Mouse (Mus musculus) neutrophil, adult 65 days (primary cell): ENCODE data around the gene Krtcap3. TPM values are rescaled to one million over a fixed set of nuclear protein-coding genes. Genes with fewer than 3 reads are reported as not detected.

Experiments used
- total RNA-seq: library from RNA; stranded (reverse); gene quantifications from 2 replicates; pipeline ENCODE4 v1.2.4, GENCODE M21; 2023

The Krtcap3 gene
- total RNA-seq = 7.4 and 9.2 TPM in 2 replicates

GRCm38 (mm10) chr5:31251541-31252101, at the start of gene Krtcap3:
TSS of gene Krtcap3 (plus strand) at chr5:31251691.

GRCm38 (mm10) chr5:31201742-31202590, 49.5 kb upstream of the Krtcap3 start, which contains the start of gene Zfp513:
TSS of gene Zfp513 (minus strand) at chr5:31202303.

GRCm38 (mm10) chr5:31220448-31221303, 30.8 kb upstream of the Krtcap3 start, which contains the start of gene Ppm1g:
TSS of gene Ppm1g (minus strand) at chr5:31220687.

GRCm38 (mm10) chr5:31240637-31241521, 10.6 kb upstream of the Krtcap3 start, which contains the start of the genes Nrbp1 and Gm9970:
TSS of gene Nrbp1 (plus strand) at chr5:31240864.
TSS of gene Gm9970 (minus strand) at chr5:31241232.

GRCm38 (mm10) chr5:31290521-31291360, 39.2 kb downstream of the Krtcap3 start, which contains the start of gene Ift172:
TSS of gene Ift172 (minus strand) at chr5:31291116.

GRCm38 (mm10) chr5:31295606-31296141, 44.2 kb downstream of the Krtcap3 start, which contains the start of gene Fndc4:
TSS of gene Fndc4 (minus strand) at chr5:31296080.

GRCm38 (mm10) chr5:31297047-31297757, 45.7 kb downstream of the Krtcap3 start, which contains the start of gene Gckr:
TSS of gene Gckr (plus strand) at chr5:31297443.

Other genes with a start within 250 kb of the Krtcap3 start
- 11.6 and 17.1 TPM in 2 replicates for gene Atraid, start 203.4 kb upstream of the Krtcap3 start, total RNA-seq
- 2.4 and 3.3 TPM in 2 replicates for gene Slc5a6, start 202.8 kb upstream of the Krtcap3 start, total RNA-seq
- gene Cad, start 196.9 kb upstream of the Krtcap3 start, total RNA-seq = 8.2 and 20.3 TPM in 2 replicates
- not detected in 2 replicates for gene Dnajc5g, start 145.4 kb upstream of the Krtcap3 start, total RNA-seq
- gene Slc30a3, start 143.5 kb upstream of the Krtcap3 start, total RNA-seq = not detected in 2 replicates
- gene Trim54, start 135.0 kb upstream of the Krtcap3 start, total RNA-seq = not detected in 2 replicates
- gene Ucn, start 112.9 kb upstream of the Krtcap3 start, total RNA-seq = not detected in 2 replicates
- 7.0 and 7.6 TPM in 2 replicates for gene Mpv17, start 97.4 kb upstream of the Krtcap3 start, total RNA-seq
- gene Gm29609, start 71.8 kb upstream of the Krtcap3 start, total RNA-seq = 0.93 and 2.1 TPM in 2 replicates
- gene Gtf3c2, start 71.5 kb upstream of the Krtcap3 start, total RNA-seq = 88.6 and 97.9 TPM in 2 replicates
- 52.6 and 61.7 TPM in 2 replicates for gene Snx17, start 58.5 kb upstream of the Krtcap3 start, total RNA-seq
- gene Eif2b4, start 58.3 kb upstream of the Krtcap3 start, total RNA-seq = 16.3 and 17.5 TPM in 2 replicates
- gene Zfp513, start 49.4 kb upstream of the Krtcap3 start, total RNA-seq = 29.5 and 34.6 TPM in 2 replicates
- gene Ppm1g, start 31.0 kb upstream of the Krtcap3 start, total RNA-seq = 69.4 and 76.5 TPM in 2 replicates
- gene Nrbp1, start 10.8 kb upstream of the Krtcap3 start, total RNA-seq = 228 and 242 TPM in 2 replicates
- gene Gm9970, start 10.5 kb upstream of the Krtcap3 start, total RNA-seq = 0.79 TPM in 1 of 2 replicates, not detected in the other
- 4.3 and 7.5 TPM in 2 replicates for gene Ift172, start 39.4 kb downstream of the Krtcap3 start, total RNA-seq
- not detected in 2 replicates for gene Fndc4, start 44.4 kb downstream of the Krtcap3 start, total RNA-seq
- not detected in 2 replicates for gene Gckr, start 45.8 kb downstream of the Krtcap3 start, total RNA-seq
- gene Zfp512, start 200.7 kb downstream of the Krtcap3 start, total RNA-seq = 13.6 and 15.4 TPM in 2 replicates
- 0.36 and 0.51 TPM in 2 replicates for gene 4930548H24Rik, start 234.0 kb downstream of the Krtcap3 start, total RNA-seq
- gene Gpn1, start 243.1 kb downstream of the Krtcap3 start, total RNA-seq = 22.2 and 30.4 TPM in 2 replicates